Mouse (Mus musculus) embryonic facial prominence, embryonic 12.5 days (tissue): ENCODE data around the gene Nos3. TPM values are rescaled to one million over a fixed set of nuclear protein-coding genes. Genes with fewer than 3 reads are reported as not detected.

Source experiments
- polyA plus RNA-seq: library from polyadenylated mRNA; unstranded; fragments of >200 nt; fragmentation: Nextera tagmentation; extraction: Ambion mirVana; gene quantifications from 2 replicates; pipeline ENCODE4 v1.2.1, GENCODE M21; 2016

The Nos3 gene
- polyA plus RNA-seq, 1 experiment from 2014 or later: 6.7 TPM

Other genes starting within 250 kb of the Nos3 start
- gene Nupl2, start 199.8 kb upstream of the Nos3 start, polyA plus RNA-seq: 21.0 and 22.5 TPM in 2 replicates
- 4.5 and 5.2 TPM in 2 replicates for gene Kcnh2, start 13.2 kb upstream of the Nos3 start, polyA plus RNA-seq
- 0.36 and 0.47 TPM in 2 replicates for gene Atg9b, start 27.3 kb downstream of the Nos3 start, polyA plus RNA-seq
- 44.6 and 46.2 TPM in 2 replicates for gene Abcb8, start 28.9 kb downstream of the Nos3 start, polyA plus RNA-seq
- gene Asic3, start 48.6 kb downstream of the Nos3 start, polyA plus RNA-seq: 1.8 and 2.8 TPM in 2 replicates
- 62.2 and 63.2 TPM in 2 replicates for gene Cdk5, start 58.7 kb downstream of the Nos3 start, polyA plus RNA-seq
- 46.6 and 49.8 TPM in 2 replicates for gene Slc4a2, start 59.0 kb downstream of the Nos3 start, polyA plus RNA-seq
- 117 and 122 TPM in 2 replicates for gene Fastk, start 80.5 kb downstream of the Nos3 start, polyA plus RNA-seq
- 24.7 and 24.9 TPM in 2 replicates for gene Tmub1, start 83.0 kb downstream of the Nos3 start, polyA plus RNA-seq
- 52.4 and 68.6 TPM in 2 replicates for gene Agap3, start 87.4 kb downstream of the Nos3 start, polyA plus RNA-seq
- gene Gbx1, start 162.4 kb downstream of the Nos3 start, polyA plus RNA-seq: 0.04 and 0.23 TPM in 2 replicates
- 0.33 and 1.1 TPM in 2 replicates for gene Asb10, start 176.2 kb downstream of the Nos3 start, polyA plus RNA-seq
- 0.10 TPM in 1 of 2 replicates, not detected in the other for gene 4931409K22Rik, start 192.0 kb downstream of the Nos3 start, polyA plus RNA-seq
- gene Abcf2, start 212.7 kb downstream of the Nos3 start, polyA plus RNA-seq: 126 and 128 TPM in 2 replicates
- gene Chpf2, start 221.9 kb downstream of the Nos3 start, polyA plus RNA-seq: 23.0 and 24.4 TPM in 2 replicates